Mouse (Mus musculus) cerebellum, adult 8-10 months (tissue): Measurements from ENCODE around the gene Washc3.

Source experiments
- DNase-seq: peaks from one replicate; pipeline ENCODE4 v3.0.0; 2022

The Washc3 gene

GRCm38 (mm10) chr10:88200951-88201638 lies at the start of gene Washc3:
Gene Washc3 (plus strand): TSS chr10:88201093.
- peak; percentile 86 for DNase-seq

- no peak for DNase-seq
These were observed 49.2 kb upstream of the Washc3 start for GRCm38 (mm10) chr10:88151658-88152057.

GRCm38 (mm10) chr10:88162096-88162495 lies 38.8 kb upstream of the Washc3 start:
- no peak for DNase-seq

GRCm38 (mm10) chr10:88162676-88163075 lies 38.2 kb upstream of the Washc3 start:
- DNase-seq, result no peak

GRCm38 (mm10) chr10:88166158-88166557 lies 34.7 kb upstream of the Washc3 start:
- no peak for DNase-seq

GRCm38 (mm10) chr10:88167438-88168077 lies 33.3 kb upstream of the Washc3 start:
- DNase-seq, result no peak

GRCm38 (mm10) chr10:88200541-88200940 lies 352 bp upstream of the Washc3 start:
- no peak for DNase-seq

GRCm38 (mm10) chr10:88201650-88202049 lies 757 bp downstream of the Washc3 start:
- peak; percentile 12 for DNase-seq

GRCm38 (mm10) chr10:88202581-88202980 lies 1.7 kb downstream of the Washc3 start:
- no peak for DNase-seq

GRCm38 (mm10) chr10:88203236-88203635 lies 2.3 kb downstream of the Washc3 start:
- no peak for DNase-seq

GRCm38 (mm10) chr10:88212644-88213043 lies 11.8 kb downstream of the Washc3 start:
- DNase-seq, result no peak

GRCm38 (mm10) chr10:88214800-88215514 lies 14.1 kb downstream of the Washc3 start:
- DNase-seq, result no peak

- no peak for DNase-seq
These were observed 17.3 kb downstream of the Washc3 start for GRCm38 (mm10) chr10:88218161-88218560.

GRCm38 (mm10) chr10:88221718-88222117 lies 20.8 kb downstream of the Washc3 start:
- DNase-seq, result no peak

GRCm38 (mm10) chr10:88225421-88225820 lies 24.5 kb downstream of the Washc3 start:
- DNase-seq, result no peak

- no peak for DNase-seq
These were observed 27.1 kb downstream of the Washc3 start for GRCm38 (mm10) chr10:88227962-88228361.

GRCm38 (mm10) chr10:88228521-88229017 lies 27.7 kb downstream of the Washc3 start:
- DNase-seq, result no peak

- DNase-seq, result no peak
These were observed 30.8 kb downstream of the Washc3 start for GRCm38 (mm10) chr10:88231671-88232070.

- DNase-seq, result no peak
These were observed 31.9 kb downstream of the Washc3 start for GRCm38 (mm10) chr10:88232765-88233164.

GRCm38 (mm10) chr10:88244681-88245080 lies 43.8 kb downstream of the Washc3 start:
- DNase-seq, result no peak

GRCm38 (mm10) chr10:88250300-88250699 lies 49.4 kb downstream of the Washc3 start:
- no peak for DNase-seq

GRCm38 (mm10) chr10:88252121-88252862 lies 51.4 kb downstream of the Washc3 start:
- no peak for DNase-seq

GRCm38 (mm10) chr10:88255556-88255955 lies 54.7 kb downstream of the Washc3 start:
- DNase-seq, result no peak
